Mouse (Mus musculus): ENCODE measurements around the gene Fmo3. TPM values are rescaled to one million over a fixed set of nuclear protein-coding genes. Genes with fewer than 3 reads are reported as not detected.

The Fmo3 gene
- polyA plus RNA-seq, 1 experiment from 2014 or later: not detected

GRCm38 (mm10) chr1:162957422-162957821, 26.9 kb downstream of the Fmo3 start:
- no peak overlapping the region for H3K27ac ChIP-seq (ENCODE audit: low read depth, low read length)
- no peak overlapping the region for H3K4me2 ChIP-seq (ENCODE audit: low read length)
- 88% methylated on average over 1 of the region's 1 CpGs for WGBS
- H3K4me3 ChIP-seq (ENCODE audit: low read length): no peak overlapping the region
- H3K9me3 ChIP-seq (ENCODE audit: control insufficient read depth, low read length): no peaks in the 10 kb centered on the region
- no peak overlapping the region for H3K9ac ChIP-seq (ENCODE audit: low read depth, low read length)
- no peak for ATAC-seq
- H3K4me1 ChIP-seq (ENCODE audit: control insufficient read depth, insufficient read depth, low read depth, low read length): no peaks in the 10 kb centered on the region
- no peaks in the 10 kb centered on the region for H3K27me3 ChIP-seq (replicated peaks; ENCODE audit: control insufficient read depth, insufficient read depth, low read length)
- H3K36me3 ChIP-seq (ENCODE audit: control insufficient read depth, insufficient read depth, low read length): no peaks in the 10 kb centered on the region

- Histone ChIP-seq H3K27me3 (replicated peaks; ENCODE audit: control insufficient read depth, insufficient read depth, low read length) (no peaks in the 10 kb centered on the region), H3K9ac (ENCODE audit: low read depth, low read length) (no peak overlapping the region), H3K4me3 (ENCODE audit: low read length) (no peak overlapping the region), H3K4me2 (ENCODE audit: low read length) (no peak overlapping the region), H3K4me1 (ENCODE audit: control insufficient read depth, insufficient read depth, low read depth, low read length) (no peaks in the 10 kb centered on the region), H3K9me3 (ENCODE audit: control insufficient read depth, low read length) (no peaks in the 10 kb centered on the region), H3K27ac (ENCODE audit: low read depth, low read length) (no peak overlapping the region), H3K36me3 (ENCODE audit: control insufficient read depth, insufficient read depth, low read length) (no peaks in the 10 kb centered on the region)
- ATAC-seq: no peak
- 50% methylated on average over 2 of the region's 2 CpGs for WGBS
Observed at GRCm38 (mm10) chr1:162953079-162953478, 31.2 kb downstream of the Fmo3 start.

- Histone ChIP-seq H3K27me3 (replicated peaks; ENCODE audit: control insufficient read depth, insufficient read depth, low read length) (no peaks in the 10 kb centered on the region), H3K27ac (ENCODE audit: low read depth, low read length) (no peak overlapping the region), H3K4me3 (ENCODE audit: low read length) (no peak overlapping the region), H3K9me3 (ENCODE audit: control insufficient read depth, low read length) (no peaks in the 10 kb centered on the region), H3K4me2 (ENCODE audit: low read length) (no peak overlapping the region), H3K36me3 (ENCODE audit: control insufficient read depth, insufficient read depth, low read length) (no peaks in the 10 kb centered on the region), H3K9ac (ENCODE audit: low read depth, low read length) (no peak overlapping the region), H3K4me1 (ENCODE audit: control insufficient read depth, insufficient read depth, low read depth, low read length) (no peaks in the 10 kb centered on the region)
- 100% methylated on average over 1 of the region's 1 CpGs for WGBS
- no peak for ATAC-seq
Observed at GRCm38 (mm10) chr1:162949763-162950162, 34.6 kb downstream of the Fmo3 start.

GRCm38 (mm10) chr1:162947934-162948333, 36.4 kb downstream of the Fmo3 start:
- no peak for ATAC-seq
- no peak overlapping the region for H3K27ac ChIP-seq (ENCODE audit: low read depth, low read length)
- H3K4me1 ChIP-seq (ENCODE audit: control insufficient read depth, insufficient read depth, low read depth, low read length): no peaks in the 10 kb centered on the region
- H3K4me3 ChIP-seq (ENCODE audit: low read length): no peak overlapping the region
- H3K4me2 ChIP-seq (ENCODE audit: low read length): no peak overlapping the region
- H3K9me3 ChIP-seq (ENCODE audit: control insufficient read depth, low read length): no peaks in the 10 kb centered on the region
- no peaks in the 10 kb centered on the region for H3K27me3 ChIP-seq (replicated peaks; ENCODE audit: control insufficient read depth, insufficient read depth, low read length)
- no peak overlapping the region for H3K9ac ChIP-seq (ENCODE audit: low read depth, low read length)
- 75% methylated on average over 6 of the region's 6 CpGs for WGBS
- H3K36me3 ChIP-seq (ENCODE audit: control insufficient read depth, insufficient read depth, low read length): no peaks in the 10 kb centered on the region

GRCm38 (mm10) chr1:162946837-162947558, 37.3 kb downstream of the Fmo3 start:
- WGBS: 73% methylated on average over 4 of the region's 4 CpGs
- ATAC-seq: peak; percentile 54
- no peaks in the 10 kb centered on the region for H3K4me1 ChIP-seq (ENCODE audit: control insufficient read depth, insufficient read depth, low read depth, low read length)
- H3K9ac ChIP-seq (ENCODE audit: low read depth, low read length): no peak overlapping the region
- no peak overlapping the region for H3K4me3 ChIP-seq (ENCODE audit: low read length)
- no peaks in the 10 kb centered on the region for H3K9me3 ChIP-seq (ENCODE audit: control insufficient read depth, low read length)
- H3K27me3 ChIP-seq (replicated peaks; ENCODE audit: control insufficient read depth, insufficient read depth, low read length): no peaks in the 10 kb centered on the region
- no peak overlapping the region for H3K4me2 ChIP-seq (ENCODE audit: low read length)
- H3K27ac ChIP-seq (ENCODE audit: low read depth, low read length): no peak overlapping the region
- H3K36me3 ChIP-seq (ENCODE audit: control insufficient read depth, insufficient read depth, low read length): no peaks in the 10 kb centered on the region

- Histone ChIP-seq H3K9me3 (ENCODE audit: control insufficient read depth, low read length) (no peaks in the 10 kb centered on the region), H3K4me2 (ENCODE audit: low read length) (no peak overlapping the region), H3K9ac (ENCODE audit: low read depth, low read length) (no peak overlapping the region), H3K27ac (ENCODE audit: low read depth, low read length) (no peak overlapping the region), H3K36me3 (ENCODE audit: control insufficient read depth, insufficient read depth, low read length) (no peaks in the 10 kb centered on the region), H3K4me1 (ENCODE audit: control insufficient read depth, insufficient read depth, low read depth, low read length) (no peaks in the 10 kb centered on the region), H3K27me3 (replicated peaks; ENCODE audit: control insufficient read depth, insufficient read depth, low read length) (no peaks in the 10 kb centered on the region), H3K4me3 (ENCODE audit: low read length) (no peak overlapping the region)
- ATAC-seq: no peak
- 86% methylated on average over 6 of the region's 6 CpGs for WGBS
Observed at GRCm38 (mm10) chr1:162943700-162944099, 40.6 kb downstream of the Fmo3 start.

GRCm38 (mm10) chr1:162938696-162939351, 45.5 kb downstream of the Fmo3 start:
- no peaks in the 10 kb centered on the region for H3K27me3 ChIP-seq (replicated peaks; ENCODE audit: control insufficient read depth, insufficient read depth, low read length)
- no peak overlapping the region for H3K27ac ChIP-seq (ENCODE audit: low read depth, low read length)
- WGBS: 86% methylated on average over 4 of the region's 4 CpGs
- no peak overlapping the region for H3K9ac ChIP-seq (ENCODE audit: low read depth, low read length)
- no peaks in the 10 kb centered on the region for H3K9me3 ChIP-seq (ENCODE audit: control insufficient read depth, low read length)
- H3K4me3 ChIP-seq (ENCODE audit: low read length): no peak overlapping the region
- no peak overlapping the region for H3K4me2 ChIP-seq (ENCODE audit: low read length)
- no peaks in the 10 kb centered on the region for H3K36me3 ChIP-seq (ENCODE audit: control insufficient read depth, insufficient read depth, low read length)
- H3K4me1 ChIP-seq (ENCODE audit: control insufficient read depth, insufficient read depth, low read depth, low read length): no peaks in the 10 kb centered on the region
- no peak for ATAC-seq

- Histone ChIP-seq H3K9ac (ENCODE audit: low read depth, low read length) (no peak overlapping the region), H3K4me3 (ENCODE audit: low read length) (no peak overlapping the region), H3K27me3 (replicated peaks; ENCODE audit: control insufficient read depth, insufficient read depth, low read length) (no peaks in the 10 kb centered on the region), H3K27ac (ENCODE audit: low read depth, low read length) (no peak overlapping the region), H3K36me3 (ENCODE audit: control insufficient read depth, insufficient read depth, low read length) (no peaks in the 10 kb centered on the region), H3K4me2 (ENCODE audit: low read length) (no peak overlapping the region), H3K9me3 (ENCODE audit: control insufficient read depth, low read length) (no peaks in the 10 kb centered on the region), H3K4me1 (ENCODE audit: control insufficient read depth, insufficient read depth, low read depth, low read length) (no peaks in the 10 kb centered on the region)
- ATAC-seq: no peak
- 81% methylated on average over 5 of the region's 5 CpGs for WGBS
Observed at GRCm38 (mm10) chr1:162937970-162938695, 46.2 kb downstream of the Fmo3 start.

- ATAC-seq: no peak
- Histone ChIP-seq H3K27ac (ENCODE audit: low read depth, low read length) (no peak within 1 kb of the TSS), H3K4me2 (ENCODE audit: low read length) (no peak within 1 kb of the TSS), H3K36me3 (ENCODE audit: control insufficient read depth, insufficient read depth, low read length) (no peaks in the 10 kb centered on the region), H3K4me1 (ENCODE audit: control insufficient read depth, insufficient read depth, low read depth, low read length) (no peaks in the 10 kb centered on the region), H3K27me3 (replicated peaks; ENCODE audit: control insufficient read depth, insufficient read depth, low read length) (no peaks in the 10 kb centered on the region), H3K9me3 (ENCODE audit: control insufficient read depth, low read length) (no peaks in the 10 kb centered on the region), H3K9ac (ENCODE audit: low read depth, low read length) (no peak within 1 kb of the TSS), H3K4me3 (ENCODE audit: low read length) (no peak within 1 kb of the TSS)
- 89% methylated on average over 6 of the region's 6 CpGs for WGBS
Observed at GRCm38 (mm10) chr1:162937415-162937814, 46.9 kb downstream of the Fmo3 start, which contains the start of gene Fmo6. Gene Fmo6 (minus strand): TSS chr1:162937515.
